Mouse (Mus musculus): ENCODE measurements around the gene Mllt6. TPM values are rescaled to one million over a fixed set of nuclear protein-coding genes. Genes with fewer than 3 reads are reported as not detected.

The Mllt6 gene
- total and polyA plus RNA-seq, 3 experiments, result 24.3 to 55.6 (median 43.0) TPM

GRCm38 (mm10) chr11:97666794-97667193, 3.6 kb downstream of the Mllt6 start:
- DNase-seq (ENCODE audit: extremely low read depth), result no peak
- H3K79me2 ChIP-seq (replicated peaks; ENCODE audit: control insufficient read depth, extremely low read depth, insufficient read depth, poor library complexity, severe bottlenecking), result peaks cover 44% of the 10 kb centered on the region
- peaks cover 64 to 71% of the 10 kb centered on the region in 2 experiments for H3K36me3 ChIP-seq (replicated peaks in 1 of 2; ENCODE audit: control insufficient read depth in 1 of 2, insufficient read depth in 1 of 2, low read length in 1 of 2)
- no peaks in the 10 kb centered on the region for H3K27me3 ChIP-seq (replicated peaks)
- H3K27ac ChIP-seq (ENCODE audit: insufficient read depth, low read depth), result no peak overlapping the region
- H3K9me3 ChIP-seq (replicated peaks; ENCODE audit: low read length), result peaks cover 5% of the 10 kb centered on the region
- no peak overlapping the region for H3K9ac ChIP-seq (ENCODE audit: insufficient read depth, low read depth)
- no peak for TF ChIP-seq KAT2A (IDR thresholded peaks at IDR 0.05; ENCODE audit: insufficient replicate concordance, low read length)
- TF ChIP-seq ZNF384 (IDR thresholded peaks at IDR 0.05; ENCODE audit: low read depth, low read length), result no peak
- no peak for TF ChIP-seq E2F4 (IDR thresholded peaks at IDR 0.05; ENCODE audit: insufficient replicate concordance, low read depth, low read length)
- no peak for TF ChIP-seq ETS1 (conservative IDR thresholded peaks at IDR 0.05; ENCODE audit: low read depth, low read length)
- TF ChIP-seq SMC3 (IDR thresholded peaks at IDR 0.05; ENCODE audit: low read depth, low read length), result no peak
- no peak for TF ChIP-seq MXI1 (IDR thresholded peaks at IDR 0.05; ENCODE audit: low read depth, low read length)
- TF ChIP-seq USF1 (IDR thresholded peaks at IDR 0.05; ENCODE audit: low read depth, low read length), result no peak
- no peak for TF ChIP-seq MEF2A (IDR thresholded peaks at IDR 0.05; ENCODE audit: borderline replicate concordance, low read depth, low read length)
- TF ChIP-seq ZC3H11A (IDR thresholded peaks at IDR 0.05; ENCODE audit: low read depth, low read length), result no peak
- TF ChIP-seq MYC (IDR thresholded peaks at IDR 0.05; ENCODE audit: low read depth, low read length), result no peak
- TF ChIP-seq USF2 (conservative IDR thresholded peaks at IDR 0.05; ENCODE audit: low read depth, low read length), result no peak
- TF ChIP-seq ZMIZ1 (IDR thresholded peaks at IDR 0.05; ENCODE audit: low read depth, low read length), result no peak
- no peak for TF ChIP-seq MAFK (IDR thresholded peaks at IDR 0.05; ENCODE audit: insufficient replicate concordance, low read length)
- no peak for TF ChIP-seq RAD21 (IDR thresholded peaks at IDR 0.05; ENCODE audit: low read depth, low read length)
- no peak for TF ChIP-seq CHD1 (IDR thresholded peaks at IDR 0.05; ENCODE audit: low read depth, low read length)
- TF ChIP-seq CTCF (conservative IDR thresholded peaks at IDR 0.05 in 1 of 2, IDR thresholded peaks at IDR 0.05 in 1 of 2; ENCODE audit: low read depth in 2 of 2, low read length in 2 of 2), result no peak
- TF ChIP-seq HCFC1 (IDR thresholded peaks at IDR 0.05; ENCODE audit: low read depth, low read length), result no peak
- TF ChIP-seq GABPA (IDR thresholded peaks at IDR 0.05; ENCODE audit: insufficient replicate concordance, low read depth, low read length), result no peak
- TF ChIP-seq PAX5 (IDR thresholded peaks at IDR 0.05; ENCODE audit: low read length), result no peak
- peaks cover 11 to 38% of the 10 kb centered on the region in 2 experiments for H3K4me1 ChIP-seq (ENCODE audit: control insufficient read depth in 1 of 2, insufficient read depth in 2 of 2)
- in situ Hi-C loops (cut with MboI; ENCODE audit: low pct_ligation_motif_present, low pct_unique_long_range_greater_than_20kb, low sequenced_read_pairs), result loop anchor here (5.0 kb wide), 1 partner anchor 34 kb away; no protein-coding TSS in a partner anchor
- H3K4me3 ChIP-seq (replicated peaks in 1 of 3; ENCODE audit: low read depth in 2 of 3, low read length in 2 of 3, poor library complexity in 1 of 3), result no peak overlapping the region
- no peak overlapping the region for H3K4me2 ChIP-seq (ENCODE audit: insufficient read depth, low read depth, poor library complexity, severe bottlenecking)
- dilution Hi-C loops (cut with MboI; ENCODE audit: extremely low pct_ligation_motif_present, extremely low pct_unique_long_range_greater_than_20kb, low sequenced_read_pairs), result no loop called here

GRCm38 (mm10) chr11:97668160-97668559, 4.9 kb downstream of the Mllt6 start:
- Histone ChIP-seq H3K9ac (ENCODE audit: insufficient read depth, low read depth) (no peak overlapping the region), H3K4me3 (replicated peaks in 1 of 3; ENCODE audit: low read depth in 2 of 3, low read length in 2 of 3, poor library complexity in 1 of 3) (no peak overlapping the region), H3K27me3 (replicated peaks) (no peaks in the 10 kb centered on the region), H3K9me3 (replicated peaks; ENCODE audit: low read length) (peaks cover 5% of the 10 kb centered on the region), H3K27ac (ENCODE audit: insufficient read depth, low read depth) (no peak overlapping the region), H3K79me2 (replicated peaks; ENCODE audit: control insufficient read depth, extremely low read depth, insufficient read depth, poor library complexity, severe bottlenecking) (peaks cover 37% of the 10 kb centered on the region), H3K4me1 (ENCODE audit: control insufficient read depth in 1 of 2, insufficient read depth in 2 of 2) (peaks cover 11 to 38% of the 10 kb centered on the region in 2 experiments), H3K4me2 (ENCODE audit: insufficient read depth, low read depth, poor library complexity, severe bottlenecking) (no peak overlapping the region), H3K36me3 (replicated peaks in 1 of 2; ENCODE audit: control insufficient read depth in 1 of 2, insufficient read depth in 1 of 2, low read length in 1 of 2) (peaks cover 77 to 84% of the 10 kb centered on the region in 2 experiments)
- no peak for TF ChIP-seq JUND (conservative IDR thresholded peaks at IDR 0.05; ENCODE audit: low read depth, low read length)
- no peak for TF ChIP-seq USF1 (IDR thresholded peaks at IDR 0.05; ENCODE audit: low read depth, low read length)
- TF ChIP-seq CHD1 (IDR thresholded peaks at IDR 0.05; ENCODE audit: low read depth, low read length), result no peak
- no peak for TF ChIP-seq ZKSCAN1 (IDR thresholded peaks at IDR 0.05; ENCODE audit: borderline replicate concordance, low read depth, low read length)
- TF ChIP-seq NELFE (IDR thresholded peaks at IDR 0.05; ENCODE audit: low read depth, low read length), result no peak
- TF ChIP-seq ZC3H11A (IDR thresholded peaks at IDR 0.05; ENCODE audit: low read depth, low read length), result no peak
- TF ChIP-seq IRF4 (IDR thresholded peaks at IDR 0.05; ENCODE audit: low read depth, low read length), result no peak
- TF ChIP-seq HCFC1 (IDR thresholded peaks at IDR 0.05; ENCODE audit: low read depth, low read length), result no peak
- no peak for TF ChIP-seq TCF12 (IDR thresholded peaks at IDR 0.05; ENCODE audit: low read depth, low read length)
- TF ChIP-seq CHD2 (IDR thresholded peaks at IDR 0.05; ENCODE audit: low read length), result no peak
- no peak for TF ChIP-seq POLR2AphosphoS2 (IDR thresholded peaks at IDR 0.05; ENCODE audit: low read depth, low read length)
- no peak for TF ChIP-seq CTCF (conservative IDR thresholded peaks at IDR 0.05 in 1 of 2, IDR thresholded peaks at IDR 0.05 in 1 of 2; ENCODE audit: low read depth in 2 of 2, low read length in 2 of 2)
- TF ChIP-seq PAX5 (IDR thresholded peaks at IDR 0.05; ENCODE audit: low read length), result no peak
- no peak for TF ChIP-seq GABPA (IDR thresholded peaks at IDR 0.05; ENCODE audit: insufficient replicate concordance, low read depth, low read length)
- TF ChIP-seq MAX (IDR thresholded peaks at IDR 0.05; ENCODE audit: low read length), result no peak
- no peak for TF ChIP-seq ELF1 (IDR thresholded peaks at IDR 0.05; ENCODE audit: low read depth, low read length)
- no peak for TF ChIP-seq ZNF384 (IDR thresholded peaks at IDR 0.05; ENCODE audit: low read depth, low read length)
- no peak for TF ChIP-seq MXI1 (IDR thresholded peaks at IDR 0.05; ENCODE audit: low read depth, low read length)
- DNase-seq (ENCODE audit: extremely low read depth), result no peak
- dilution Hi-C loops (cut with MboI; ENCODE audit: extremely low pct_ligation_motif_present, extremely low pct_unique_long_range_greater_than_20kb, low sequenced_read_pairs), result no loop called here
- in situ Hi-C loops (cut with MboI; ENCODE audit: low pct_ligation_motif_present, low pct_unique_long_range_greater_than_20kb, low sequenced_read_pairs), result loop anchor here (5.0 kb wide), 1 partner anchor 36 kb away; no protein-coding TSS in a partner anchor
